Mouse (Mus musculus) layer of hippocampus, adult 9-11 months (tissue): ENCODE measurements around the gene Gpc5.

Experiments used
- DNase-seq: peaks from one replicate; pipeline ENCODE4 v3.0.0; 2022

Gpc5 gene

DNA sequence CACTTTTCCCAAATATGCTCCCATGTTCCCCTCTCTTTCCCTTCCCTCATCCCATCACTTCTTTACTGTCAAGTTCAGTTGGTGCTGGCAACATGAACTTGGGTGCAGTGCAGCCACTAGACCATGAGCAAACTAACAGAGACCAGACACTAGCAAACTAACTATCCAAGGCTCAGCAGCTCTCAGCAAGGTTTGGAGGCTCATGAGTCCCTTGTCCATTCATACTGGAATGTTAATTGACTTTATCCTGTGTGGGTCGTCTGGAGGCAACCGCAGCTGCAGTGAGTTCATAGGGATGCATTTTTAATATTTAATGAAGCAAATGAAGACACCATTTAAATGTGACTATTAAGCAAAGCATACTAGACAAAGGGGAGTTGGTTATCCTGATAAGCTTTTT lies 1292.6 kb downstream of the Gpc5 start:
- DNase-seq, result no peak

DNA sequence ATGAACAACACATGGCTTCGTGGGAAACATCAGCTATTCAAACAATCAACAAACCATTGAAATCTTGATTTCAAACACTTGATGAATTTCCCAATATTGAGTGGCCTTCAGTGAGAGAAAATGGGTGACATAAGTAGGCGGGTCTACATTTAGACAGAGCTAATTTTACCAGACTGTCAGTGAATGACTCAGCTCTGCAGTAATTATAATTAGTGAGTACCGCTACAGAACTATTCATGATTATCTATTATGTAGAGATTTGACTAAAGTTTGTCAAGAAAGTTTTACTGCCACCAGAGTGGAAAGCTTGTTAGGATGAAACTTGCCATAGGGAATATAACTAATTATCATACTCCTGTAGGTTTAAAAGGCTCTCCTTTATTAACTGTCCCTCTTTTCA lies 1323.5 kb downstream of the Gpc5 start:
- no peak for DNase-seq

DNA sequence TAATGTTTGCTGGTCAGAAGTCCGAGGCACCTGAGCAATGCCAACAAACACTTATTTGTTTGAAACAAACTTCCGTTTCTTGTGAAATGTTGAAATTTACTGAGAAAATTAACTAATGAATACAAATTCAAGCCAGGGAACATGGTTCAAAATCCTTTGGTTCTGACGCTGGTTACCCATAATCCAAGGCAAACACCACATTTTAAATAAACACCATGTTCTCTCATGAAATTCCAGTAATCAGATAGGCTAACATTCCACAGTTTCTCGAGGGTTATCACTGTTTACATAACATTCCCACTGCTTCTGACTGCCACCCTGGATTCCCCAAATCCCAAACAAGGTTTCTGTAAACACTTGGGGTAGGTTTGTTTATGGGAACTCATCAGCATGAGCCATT lies 1356.2 kb downstream of the Gpc5 start:
- DNase-seq, result no peak

DNA sequence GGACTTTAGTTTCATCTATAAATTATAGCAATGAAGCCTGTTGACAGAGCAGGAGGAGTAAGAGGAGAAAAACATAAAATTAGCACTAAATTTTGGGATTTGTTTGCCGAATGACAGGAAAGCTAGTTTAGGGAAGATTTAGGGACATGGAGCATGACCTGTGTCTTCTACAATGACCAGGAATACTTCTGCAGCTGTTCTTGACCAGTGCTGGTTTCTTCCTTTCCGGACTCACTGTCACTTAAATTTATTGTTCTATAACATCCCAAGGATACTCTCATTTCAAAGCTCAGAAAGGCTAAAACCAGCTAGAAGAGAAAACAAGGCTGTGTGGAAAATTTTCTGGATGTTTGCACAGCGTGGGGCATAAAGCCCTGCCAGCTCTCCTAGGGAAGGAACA lies 1361.3 kb downstream of the Gpc5 start:
- DNase-seq, result no peak

DNA sequence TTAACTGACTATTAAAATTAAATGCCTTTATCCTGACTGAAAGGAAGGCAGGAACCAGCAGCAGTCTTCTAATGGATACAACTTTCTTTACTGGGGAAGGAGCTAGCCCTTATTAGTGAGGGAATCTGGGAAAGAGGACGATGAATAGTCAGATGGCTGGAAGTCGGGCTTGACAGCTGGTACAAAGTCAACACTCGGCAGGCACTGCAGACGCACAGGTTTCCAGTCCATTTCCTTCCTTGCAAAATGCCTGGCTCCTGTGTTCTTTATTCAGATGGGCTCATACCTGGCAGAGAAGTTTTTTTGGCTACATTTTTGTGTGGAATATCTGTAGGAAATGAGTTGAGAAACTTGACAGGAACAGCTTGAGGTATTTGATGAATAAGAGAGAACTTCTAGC lies 1364.2 kb downstream of the Gpc5 start:
- no peak for DNase-seq

DNA sequence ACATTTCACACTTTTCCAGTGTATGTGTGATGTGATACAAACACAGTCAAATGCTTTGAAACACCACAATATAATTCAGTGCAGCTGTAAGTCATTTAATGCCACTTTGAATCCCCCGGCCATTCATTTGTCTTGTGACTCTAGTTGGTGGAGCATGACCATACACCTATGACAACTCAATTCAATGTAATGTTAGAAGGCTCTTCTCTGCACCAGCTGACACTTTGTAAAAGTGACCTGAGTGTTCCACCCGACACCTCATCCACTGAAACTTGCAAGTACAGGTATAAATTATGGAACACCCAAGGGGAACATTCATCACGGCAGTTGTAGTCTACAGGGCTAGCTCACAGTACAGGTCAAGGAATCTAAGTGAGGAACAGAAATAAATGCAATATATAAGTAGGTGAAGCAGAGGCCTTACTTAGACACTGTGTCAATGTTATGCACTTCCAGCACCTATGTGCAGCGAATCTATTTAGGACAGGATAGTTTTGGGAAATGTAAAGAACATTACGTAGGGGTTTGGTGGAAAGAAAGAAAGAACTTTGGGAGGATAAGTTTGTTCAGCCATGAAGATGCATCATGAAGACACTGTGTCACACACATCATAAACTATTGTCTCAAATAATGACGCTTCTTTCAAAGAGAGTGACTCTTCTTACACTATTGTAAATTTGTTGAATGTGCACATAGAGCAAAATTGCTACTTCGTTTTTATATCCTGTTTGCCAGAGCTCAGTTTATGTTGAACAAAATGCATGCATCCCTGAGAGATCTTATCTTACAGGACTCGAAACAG lies 1381.6 kb downstream of the Gpc5 start:
- DNase-seq, result no peak

DNA sequence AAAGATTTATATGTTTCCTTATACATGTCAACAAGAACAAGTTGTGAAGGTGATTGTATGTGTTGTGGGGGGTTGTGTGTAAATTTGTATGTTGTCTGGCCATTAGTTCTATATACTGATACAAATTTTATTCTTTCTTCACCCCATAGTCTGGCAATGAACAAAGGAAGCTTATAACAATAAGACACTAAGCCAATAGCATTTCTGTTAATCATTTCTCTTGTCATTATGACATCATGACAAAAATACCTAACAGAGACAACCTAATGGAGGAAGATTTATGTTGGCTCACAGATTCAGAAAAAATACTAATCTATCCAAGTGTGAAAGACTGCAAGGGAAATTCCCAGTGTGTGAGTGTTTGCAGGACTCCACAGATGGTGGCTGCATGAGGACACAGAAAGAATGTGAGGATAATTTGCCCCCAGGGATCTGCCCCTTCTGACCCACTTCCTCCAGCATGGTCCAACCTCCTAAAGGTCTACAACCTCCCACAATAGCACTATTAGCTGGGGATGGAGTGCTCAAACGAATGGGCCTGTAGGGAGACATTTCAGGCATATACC lies 1402.4 kb downstream of the Gpc5 start:
- DNase-seq, result no peak

DNA sequence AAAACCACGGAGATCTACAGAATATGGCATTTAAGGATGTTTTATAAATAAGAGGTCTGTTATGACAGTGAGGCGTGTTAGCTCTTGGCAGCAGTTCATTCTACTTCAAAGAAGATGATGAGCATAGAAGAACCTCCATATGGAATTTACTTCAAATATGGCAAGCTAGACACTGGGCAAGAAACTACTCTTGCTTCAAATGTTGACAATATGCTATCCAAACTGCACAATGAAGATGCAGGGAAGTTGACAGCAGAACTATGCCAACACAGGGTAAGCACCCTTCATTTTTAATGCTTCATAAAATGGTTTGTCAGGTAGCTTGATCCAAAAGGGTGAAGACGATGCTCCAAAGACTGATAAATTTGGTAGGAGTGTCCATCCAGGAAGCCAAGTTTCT lies 1446.2 kb downstream of the Gpc5 start:
- no peak for DNase-seq

DNA sequence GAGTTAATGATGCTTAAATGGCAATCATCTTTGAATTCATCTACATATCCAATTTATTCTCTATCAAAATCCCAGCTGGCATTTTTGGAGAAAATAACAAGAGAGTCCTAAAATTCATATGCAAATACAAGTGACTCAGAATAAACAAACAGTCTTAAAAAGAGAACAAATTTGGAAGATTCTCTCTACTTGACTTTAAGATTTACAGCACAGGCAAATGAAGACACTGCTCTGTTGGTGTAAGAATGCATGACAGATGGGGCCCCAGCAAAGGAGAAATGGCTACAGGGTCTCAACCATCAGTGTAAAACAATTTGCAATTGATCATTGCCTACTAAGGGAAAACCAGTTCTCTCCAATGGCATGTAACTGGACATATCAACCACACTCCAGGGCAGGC lies 1451.7 kb downstream of the Gpc5 start:
- no peak for DNase-seq

DNA sequence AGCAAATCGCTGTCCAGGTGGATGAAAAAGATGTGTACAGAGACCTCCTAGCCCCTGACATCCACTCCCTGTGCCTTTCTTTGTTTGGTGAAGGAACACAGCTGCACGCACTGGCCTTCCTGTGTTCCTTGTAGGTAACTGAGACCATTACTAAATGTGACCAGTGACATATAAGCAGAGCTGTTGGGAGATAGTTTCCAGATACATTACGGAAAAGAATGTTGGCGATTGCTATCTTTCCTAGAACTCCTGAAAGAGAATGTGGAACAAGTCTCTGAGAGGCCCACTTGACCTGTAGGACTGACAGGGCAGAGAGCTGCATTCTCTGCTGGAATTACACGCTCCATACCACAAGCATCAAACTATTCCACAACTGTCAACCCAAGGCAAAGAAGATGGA lies 1459.4 kb downstream of the Gpc5 start:
- DNase-seq, result no peak

DNA sequence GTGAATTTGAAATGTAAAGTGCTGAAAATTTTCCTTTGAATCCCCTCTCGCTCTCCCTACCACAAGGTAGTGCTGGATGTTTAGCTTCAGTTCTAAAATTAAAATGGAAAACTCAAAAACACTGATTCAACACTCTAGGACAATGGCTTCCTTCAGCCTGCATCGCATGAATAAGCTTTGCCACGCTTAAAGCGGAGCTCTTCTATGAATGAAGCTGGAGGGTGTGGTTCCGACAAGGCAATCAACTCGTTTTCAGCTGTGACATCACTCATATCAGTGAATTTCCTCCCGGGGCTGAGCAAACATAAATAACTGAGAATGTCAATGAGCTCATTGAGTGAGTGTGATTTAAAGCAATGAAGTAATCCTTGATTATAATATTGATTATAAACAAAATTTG lies 1461.3 kb downstream of the Gpc5 start:
- DNase-seq, result no peak

DNA sequence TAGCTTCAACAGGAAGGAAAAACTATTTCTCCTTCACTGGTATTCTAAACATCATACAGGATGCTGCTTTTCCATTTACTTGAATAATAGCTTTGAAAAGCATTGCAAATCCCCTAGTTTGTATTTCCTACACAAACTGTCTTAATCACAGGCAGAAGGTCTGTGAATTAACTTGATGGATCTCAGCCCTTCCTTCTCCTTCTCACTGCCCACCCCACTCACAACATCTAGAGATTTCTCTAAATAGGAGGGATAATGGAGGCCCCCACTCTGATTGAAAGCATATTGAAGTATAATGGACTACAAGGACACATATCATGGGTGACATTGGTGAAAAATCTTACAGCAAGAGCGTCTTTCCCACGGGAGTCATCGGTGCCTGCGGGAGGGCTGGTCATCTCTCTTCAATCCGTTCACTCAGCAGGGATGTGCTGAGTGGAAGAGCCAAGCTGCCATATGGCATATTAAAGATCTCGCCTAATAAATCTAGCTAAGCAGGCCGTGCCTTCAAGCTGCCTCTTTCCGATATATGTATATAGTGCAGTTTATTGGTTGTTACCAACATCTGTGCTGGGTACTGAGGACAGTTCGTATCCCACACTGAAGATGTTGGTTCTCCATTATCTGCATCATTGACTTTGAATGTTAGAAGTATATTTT lies 1466.3 kb downstream of the Gpc5 start:
- no peak for DNase-seq

DNA sequence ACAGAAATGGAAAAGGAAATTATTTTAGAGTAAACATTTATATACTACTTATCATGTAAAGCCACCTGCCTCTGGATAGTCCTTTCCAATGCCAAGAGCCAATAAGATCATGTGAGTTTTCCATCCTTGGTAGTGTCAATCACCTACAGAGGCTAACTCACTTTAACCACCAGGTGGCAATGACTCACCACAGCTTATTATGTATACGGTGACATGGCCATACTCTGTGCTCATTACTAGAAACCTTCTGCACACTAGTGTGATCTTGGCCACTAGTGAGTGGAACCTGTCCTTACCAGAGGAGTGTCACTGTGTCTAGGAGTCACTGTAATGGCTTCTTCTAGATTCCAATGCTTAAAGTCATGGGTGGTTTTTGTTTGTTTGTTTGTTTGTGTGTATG lies 1468.0 kb downstream of the Gpc5 start:
- no peak for DNase-seq
